In genomic region chr16:97062207-97062606, GRCm38 (mm10) we compare ENCODE assay signal across 18 mouse cellular contexts.
"Had no signal": no experiment of that assay in that cellular context is flagged by ENCODE, and none has a peak within 500 bp of the region (broad histone marks: within the 10 kb centered on the region; RNA-seq: fewer than 3 reads in every experiment).

No protein-coding gene starts in this region.

- H3K4me1 ChIP-seq: liver, embryonic 13.5 days; neural tube, embryonic 12.5 days had no signal

- DNase-seq: kidney, adult 8-10 months; kidney, postnatal 14 days; kidney, postnatal 4 days; liver, embryonic 13.5 days; lung, adult 2 months; lung, postnatal 14 days; lung, postnatal 4 days; midbrain, embryonic 14.5 days; right cerebral cortex, adult 18-20 months; right cerebral cortex, postnatal 14 days; right cerebral cortex, postnatal 4 days; thymus, adult 2 months; thymus, postnatal 14 days; thymus, postnatal 4 days had no signal

- H3K4me2 ChIP-seq: liver, embryonic 13.5 days; midbrain, embryonic 11.5 days; neural tube, embryonic 12.5 days; neural tube, embryonic 15.5 days had no signal

- H3K27ac ChIP-seq: liver, embryonic 13.5 days; neural tube, embryonic 12.5 days; neural tube, embryonic 15.5 days; stomach, postnatal 0 days had no signal

- H3K36me3 ChIP-seq: liver, embryonic 13.5 days; neural tube, embryonic 12.5 days; neural tube, embryonic 15.5 days had no signal

- H3K27me3 ChIP-seq: liver, embryonic 13.5 days; neural tube, embryonic 12.5 days; neural tube, embryonic 15.5 days had no signal

- H3K9me3 ChIP-seq: liver, embryonic 13.5 days; neural tube, embryonic 12.5 days; neural tube, embryonic 15.5 days had no signal

- H3K9ac ChIP-seq: liver, embryonic 13.5 days; neural tube, embryonic 12.5 days; neural tube, embryonic 15.5 days had no signal

- H3K4me3 ChIP-seq: liver, embryonic 13.5 days; neural tube, embryonic 12.5 days; neural tube, embryonic 15.5 days had no signal
